Mouse (Mus musculus): ENCODE data around the gene Adora1. TPM values are rescaled to one million over a fixed set of nuclear protein-coding genes. Genes with fewer than 3 reads are reported as not detected.

The Adora1 gene
- polyA plus RNA-seq, 1 experiment from 2014 or later = 3.2 TPM

GRCm38 (mm10) chr1:134211043-134211442, 24.2 kb downstream of the Adora1 start:
- Histone ChIP-seq H3K27ac (no peak overlapping the region; the same call in 1 of the 2 replicates), H3K4me1 (peaks cover 36% of the 10 kb centered on the region), H3K9ac (no peak overlapping the region)

GRCm38 (mm10) chr1:134210179-134210755, 25.0 kb downstream of the Adora1 start:
- Histone ChIP-seq H3K4me1 (peaks cover 37% of the 10 kb centered on the region), H3K4me2 (replicated peaks) (no peak overlapping the region)
- 74% methylated on average over 6 of the region's 6 CpGs for WGBS

More at GRCm38 (mm10) chr1:134211043-134211442, 24.2 kb downstream of the Adora1 start:
- H3K9me3 ChIP-seq = no peaks in the 10 kb centered on the region
- H3K36me3 ChIP-seq = no peaks in the 10 kb centered on the region
- H3K4me2 ChIP-seq (replicated peaks) = no peak overlapping the region
- 46% methylated on average over 6 of the region's 6 CpGs for WGBS
- ATAC-seq (ENCODE audit: low FRiP score, low read depth) = no peak
- H3K4me3 ChIP-seq = no peak overlapping the region
- H3K27me3 ChIP-seq = peaks cover 3% of the 10 kb centered on the region; the same call in 1 of the 2 replicates

GRCm38 (mm10) chr1:134206085-134206484, 29.1 kb downstream of the Adora1 start:
- Histone ChIP-seq H3K4me1 (peaks cover 27% of the 10 kb centered on the region), H3K9ac (0 out of 2 replicates have a peak overlapping the region, but pooled peaks have one; percentile 1), H3K4me2 (replicated peaks) (no peak overlapping the region), H3K4me3 (no peak overlapping the region), H3K9me3 (no peaks in the 10 kb centered on the region), H3K27ac (no peak overlapping the region), H3K36me3 (no peaks in the 10 kb centered on the region), H3K27me3 (no peaks in the 10 kb centered on the region)
- 34% methylated on average over 5 of the region's 5 CpGs for WGBS
- no peak for ATAC-seq (ENCODE audit: low FRiP score, low read depth)

More at GRCm38 (mm10) chr1:134210179-134210755, 25.0 kb downstream of the Adora1 start:
- H3K27me3 ChIP-seq = peaks cover 3% of the 10 kb centered on the region; the same call in 1 of the 2 replicates
- H3K9ac ChIP-seq = no peak overlapping the region
- no peaks in the 10 kb centered on the region for H3K9me3 ChIP-seq
- no peak overlapping the region; the same call in 1 of the 2 replicates for H3K27ac ChIP-seq
- ATAC-seq (ENCODE audit: low FRiP score, low read depth) = no peak
- no peaks in the 10 kb centered on the region for H3K36me3 ChIP-seq
- H3K4me3 ChIP-seq = no peak overlapping the region

GRCm38 (mm10) chr1:134205296-134206018, 29.8 kb downstream of the Adora1 start:
- Histone ChIP-seq H3K4me3 (no peak overlapping the region), H3K4me1 (peaks cover 21% of the 10 kb centered on the region), H3K36me3 (no peaks in the 10 kb centered on the region), H3K4me2 (replicated peaks) (no peak overlapping the region), H3K27me3 (no peaks in the 10 kb centered on the region), H3K9ac (no peak overlapping the region), H3K27ac (no peak overlapping the region), H3K9me3 (no peaks in the 10 kb centered on the region)
- WGBS = 46% methylated on average over 9 of the region's 9 CpGs
- ATAC-seq (ENCODE audit: low FRiP score, low read depth) = no peak

- no peak overlapping the region for H3K4me3 ChIP-seq
- H3K36me3 ChIP-seq = no peaks in the 10 kb centered on the region
- no peak for ATAC-seq (ENCODE audit: low FRiP score, low read depth)
- H3K27me3 ChIP-seq = no peaks in the 10 kb centered on the region
- no peak overlapping the region for H3K4me2 ChIP-seq (replicated peaks)
- no peaks in the 10 kb centered on the region for H3K9me3 ChIP-seq
- 89% methylated on average over 13 of the region's 13 CpGs for WGBS
- peaks cover 16% of the 10 kb centered on the region for H3K4me1 ChIP-seq
- no peak overlapping the region for H3K27ac ChIP-seq
- H3K9ac ChIP-seq = no peak overlapping the region
Observed at GRCm38 (mm10) chr1:134204230-134204629, 31.0 kb downstream of the Adora1 start.

- no peak for ATAC-seq (ENCODE audit: low FRiP score, low read depth)
- Histone ChIP-seq H3K4me2 (replicated peaks) (no peak overlapping the region), H3K9ac (no peak overlapping the region), H3K9me3 (no peaks in the 10 kb centered on the region), H3K4me1 (peaks cover 16% of the 10 kb centered on the region), H3K36me3 (no peaks in the 10 kb centered on the region), H3K27me3 (no peaks in the 10 kb centered on the region), H3K4me3 (no peak overlapping the region), H3K27ac (no peak overlapping the region)
- WGBS = 46% methylated on average over 3 of the region's 3 CpGs
Observed at GRCm38 (mm10) chr1:134201751-134202420, 33.3 kb downstream of the Adora1 start.

GRCm38 (mm10) chr1:134200998-134201686, 34.1 kb downstream of the Adora1 start:
- Histone ChIP-seq H3K27ac (no peak overlapping the region), H3K27me3 (no peaks in the 10 kb centered on the region), H3K9me3 (no peaks in the 10 kb centered on the region), H3K36me3 (no peaks in the 10 kb centered on the region), H3K9ac (no peak overlapping the region), H3K4me1 (peaks cover 17% of the 10 kb centered on the region), H3K4me2 (replicated peaks) (no peak overlapping the region), H3K4me3 (no peak overlapping the region)
- WGBS = 91% methylated on average over 6 of the region's 6 CpGs
- no peak for ATAC-seq (ENCODE audit: low FRiP score, low read depth)

GRCm38 (mm10) chr1:134200481-134200880, 34.8 kb downstream of the Adora1 start:
- Histone ChIP-seq H3K4me2 (replicated peaks) (no peak overlapping the region), H3K9me3 (no peaks in the 10 kb centered on the region), H3K27ac (no peak overlapping the region), H3K4me1 (peaks cover 17% of the 10 kb centered on the region), H3K36me3 (no peaks in the 10 kb centered on the region), H3K27me3 (no peaks in the 10 kb centered on the region), H3K9ac (no peak overlapping the region), H3K4me3 (no peak overlapping the region)
- 51% methylated on average over 2 of the region's 2 CpGs for WGBS
- ATAC-seq (ENCODE audit: low FRiP score, low read depth) = no peak

- 86% methylated on average over 12 of the region's 12 CpGs for WGBS
- no peak overlapping the region; the same call in 1 of the 2 replicates for H3K4me2 ChIP-seq (replicated peaks)
- ATAC-seq (ENCODE audit: low FRiP score, low read depth) = no peak
Observed at GRCm38 (mm10) chr1:134198197-134198995, 36.8 kb downstream of the Adora1 start.

GRCm38 (mm10) chr1:134197325-134197982, 37.8 kb downstream of the Adora1 start:
- no peak overlapping the region for H3K4me3 ChIP-seq
- 83% methylated on average over 15 of the region's 15 CpGs for WGBS
- H3K36me3 ChIP-seq = no peaks in the 10 kb centered on the region

More at GRCm38 (mm10) chr1:134198197-134198995, 36.8 kb downstream of the Adora1 start:
- H3K27ac ChIP-seq = no peak overlapping the region
- no peaks in the 10 kb centered on the region for H3K27me3 ChIP-seq
- H3K4me1 ChIP-seq = peaks cover 34% of the 10 kb centered on the region
- no peaks in the 10 kb centered on the region for H3K36me3 ChIP-seq
- no peaks in the 10 kb centered on the region for H3K9me3 ChIP-seq
- no peak overlapping the region for H3K4me3 ChIP-seq
- H3K9ac ChIP-seq = no peak overlapping the region

GRCm38 (mm10) chr1:134196386-134196785, 38.8 kb downstream of the Adora1 start:
- 68% methylated on average over 4 of the region's 4 CpGs for WGBS
- Histone ChIP-seq H3K9ac (no peak overlapping the region), H3K4me2 (replicated peaks) (peak overlapping the region; percentile 23), H3K27me3 (no peaks in the 10 kb centered on the region), H3K27ac (peak overlapping the region; percentile 74), H3K4me3 (no peak overlapping the region), H3K4me1 (peaks cover 40% of the 10 kb centered on the region), H3K9me3 (no peaks in the 10 kb centered on the region), H3K36me3 (no peaks in the 10 kb centered on the region)
- no peak; the same call in 1 of the 2 replicates for ATAC-seq (ENCODE audit: low FRiP score, low read depth)

More at GRCm38 (mm10) chr1:134197325-134197982, 37.8 kb downstream of the Adora1 start:
- Histone ChIP-seq H3K9ac (no peak overlapping the region), H3K9me3 (no peaks in the 10 kb centered on the region), H3K27me3 (no peaks in the 10 kb centered on the region), H3K4me2 (replicated peaks) (no peak overlapping the region), H3K4me1 (peaks cover 40% of the 10 kb centered on the region), H3K27ac (no peak overlapping the region)
- ATAC-seq (ENCODE audit: low FRiP score, low read depth) = no peak

All from limb, embryonic 13.5 days (tissue).